8 mouse cellular contexts compared by ENCODE assay signal in the genomic region with DNA sequence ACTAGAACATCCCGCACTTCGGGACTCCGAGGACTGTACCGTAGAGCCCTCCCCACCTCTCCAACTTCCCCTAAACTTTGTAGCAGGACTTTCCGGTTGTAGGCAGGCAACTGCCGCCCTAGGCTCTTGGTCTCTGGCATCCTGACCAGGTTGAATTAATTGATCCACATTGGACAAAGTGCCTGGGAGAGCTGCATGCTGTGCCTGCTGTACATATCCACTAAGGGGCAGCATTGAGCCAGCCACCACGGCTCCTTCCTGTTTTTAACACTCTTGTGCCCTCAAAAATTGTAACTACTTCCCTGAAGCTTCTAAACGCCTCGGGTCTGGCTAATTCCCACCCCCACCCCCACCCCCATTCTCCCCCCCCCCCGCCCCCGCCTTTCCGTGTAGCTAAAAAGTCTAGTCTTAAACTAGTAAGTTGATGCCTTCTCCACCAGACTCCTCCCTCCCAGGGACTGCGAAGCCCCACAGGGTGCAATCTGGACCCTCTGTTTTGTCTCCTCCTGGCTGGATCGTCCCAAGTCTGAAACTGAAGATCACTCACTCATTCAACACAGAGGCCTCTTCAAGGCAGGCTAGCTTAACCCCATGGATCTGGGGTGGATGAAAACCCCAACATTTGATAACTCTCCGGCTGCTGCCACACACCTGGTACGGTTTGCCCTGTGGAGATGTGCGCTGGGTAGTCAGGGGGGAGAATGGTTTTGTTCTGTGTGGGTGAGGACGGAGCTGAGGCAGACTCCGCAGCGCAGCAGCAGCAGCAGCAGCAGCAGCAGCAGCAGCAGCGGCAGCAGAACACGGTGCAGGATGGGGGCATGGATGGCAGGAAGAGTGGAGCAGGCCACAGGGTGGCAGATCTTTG.
DNase-seq lines count a peak whose midpoint lies in the region; ATAC-seq and TF ChIP-seq lines count a peak whose summit lies in the region.

No protein-coding gene starts in this region.

- no peaks in the 10 kb centered on the region for H3K27me3 ChIP-seq in intestine, postnatal 0 days (replicated peaks; ENCODE audit: control insufficient read depth, insufficient read depth, low read length)
- H3K27me3 ChIP-seq in stomach, postnatal 0 days (ENCODE audit: control insufficient read depth, insufficient read depth, low read length): no peaks in the 10 kb centered on the region

- no peak overlapping the region for H3K9ac ChIP-seq in intestine, postnatal 0 days (ENCODE audit: low read depth, low read length)
- H3K9ac ChIP-seq in stomach, postnatal 0 days (ENCODE audit: low read length): no peak overlapping the region

- no peak for ATAC-seq in intestine, postnatal 0 days
- no peak for ATAC-seq in stomach, postnatal 0 days (ENCODE audit: low FRiP score, low TSS enrichment)

- TF ChIP-seq CTCF in lung, adult 2 months (IDR thresholded peaks at IDR 0.05; ENCODE audit: insufficient read depth, low read length): peak; percentile 76
- TF ChIP-seq CTCF in embryonic fibroblast, embryonic 13.5 days (IDR thresholded peaks at IDR 0.05; ENCODE audit: borderline replicate concordance, insufficient read depth, low read length): peak; percentile 66; the same call in 1 of the 2 replicates
- TF ChIP-seq CTCF in intestine, postnatal 0 days (IDR thresholded peaks at IDR 0.05; ENCODE audit: low read depth): peak; percentile 83
- peak; percentile 80 for TF ChIP-seq CTCF in stomach, postnatal 0 days (IDR thresholded peaks at IDR 0.05; ENCODE audit: low read depth)

- H3K4me1 ChIP-seq in lung, adult 2 months (ENCODE audit: control insufficient read depth, insufficient read depth, low read length): no peaks in the 10 kb centered on the region
- H3K4me1 ChIP-seq in embryonic fibroblast, embryonic 13.5 days (ENCODE audit: control insufficient read depth, insufficient read depth, low read length): no peaks in the 10 kb centered on the region
- no peaks in the 10 kb centered on the region; the same call in 1 of the 2 replicates for H3K4me1 ChIP-seq in intestine, postnatal 0 days (replicated peaks; ENCODE audit: control insufficient read depth, insufficient read depth, low read length)
- no peaks in the 10 kb centered on the region for H3K4me1 ChIP-seq in stomach, postnatal 0 days (replicated peaks; ENCODE audit: control insufficient read depth, insufficient read depth)

- no peaks in the 10 kb centered on the region for H3K36me3 ChIP-seq in intestine, postnatal 0 days (ENCODE audit: control insufficient read depth, insufficient read depth)
- no peaks in the 10 kb centered on the region for H3K36me3 ChIP-seq in stomach, postnatal 0 days (ENCODE audit: control insufficient read depth, insufficient read depth, low read length)

- H3K27ac ChIP-seq in embryonic fibroblast, embryonic 13.5 days (ENCODE audit: insufficient read depth, low read length): no peak overlapping the region
- H3K27ac ChIP-seq in intestine, postnatal 0 days (ENCODE audit: low read depth, low read length): no peak overlapping the region
- H3K27ac ChIP-seq in stomach, postnatal 0 days (replicated peaks): no peak overlapping the region

- no peak for TF ChIP-seq EP300 in stomach, postnatal 0 days (optimal IDR thresholded peaks at IDR 0.05)

- WGBS in lung, adult 2 months: 43% methylated on average over 19 of the region's 22 CpGs
- WGBS in intestine, postnatal 0 days: 42% methylated on average over 22 of the region's 22 CpGs
- WGBS in stomach, postnatal 0 days: 45% methylated on average over 19 of the region's 22 CpGs

- H3K4me2 ChIP-seq in intestine, postnatal 0 days (replicated peaks; ENCODE audit: low read depth): peak overlapping the region; percentile 1; the same call in 1 of the 2 replicates
- no peak overlapping the region; the same call in 1 of the 2 replicates for H3K4me2 ChIP-seq in stomach, postnatal 0 days (replicated peaks; ENCODE audit: low read depth)

- TF ChIP-seq POLR2A in lung, adult 2 months (IDR thresholded peaks at IDR 0.05; ENCODE audit: borderline replicate concordance, extremely low read depth, low read depth, low read length): no peak
- no peak for TF ChIP-seq POLR2A in embryonic fibroblast, embryonic 13.5 days (IDR thresholded peaks at IDR 0.05; ENCODE audit: low read depth, low read length)

- DNase-seq in lung, adult 2 months: peak; percentile 12
- no peak for DNase-seq in lung, adult 18-20 months
- peak; percentile 78 for DNase-seq in R1 (ENCODE audit: low read depth, low spot score)
- DNase-seq in lung, postnatal 4 days: peak; percentile 43 to 49
- DNase-seq in stomach, postnatal 0 days (ENCODE audit: low spot score): peak; percentile 52
- DNase-seq in adrenal gland, adult 8-10 months: no peak

- H3K4me3 ChIP-seq in lung, adult 2 months (replicated peaks; ENCODE audit: extremely low read depth, low read depth, low read length): no peak overlapping the region
- H3K4me3 ChIP-seq in embryonic fibroblast, embryonic 13.5 days (ENCODE audit: insufficient read depth, low read length): no peak overlapping the region
- H3K4me3 ChIP-seq in intestine, postnatal 0 days (ENCODE audit: low read depth, low read length): no peak overlapping the region
- no peak overlapping the region for H3K4me3 ChIP-seq in stomach, postnatal 0 days (ENCODE audit: low read depth, low read length)

- H3K9me3 ChIP-seq in intestine, postnatal 0 days (ENCODE audit: control insufficient read depth): no peaks in the 10 kb centered on the region
- H3K9me3 ChIP-seq in stomach, postnatal 0 days (ENCODE audit: control insufficient read depth, low read length): no peaks in the 10 kb centered on the region

Comparison
In these comparisons a context has a peak if more than half of its experiments do, and no peak if none do; other contexts are left out.
1. DNase-seq: peak in lung, adult 2 months (single experiment), R1 (single experiment), lung, postnatal 4 days (2 of 2) and stomach, postnatal 0 days (single experiment); none in lung, adult 18-20 months (0 of 2) and adrenal gland, adult 8-10 months (single experiment).
2. Peak in every context shown above with its lines, with median percentiles within 50 percentile points of each other: CTCF ChIP-seq.